Comparison of ENCODE assay signal across 9 mouse cellular contexts in genomic region chr6:86820690-86821089, GRCm38 (mm10). TPM values are rescaled to one million over a fixed set of nuclear protein-coding genes. Genes with fewer than 3 reads are reported as not detected.
DNase-seq lines count a peak whose midpoint lies in the region; ATAC-seq and TF ChIP-seq lines count a peak whose summit lies in the region.
"Had no signal": no experiment of that assay in that cellular context is flagged by ENCODE, and none has a peak within 500 bp of the region (broad histone marks: within the 10 kb centered on the region; RNA-seq: fewer than 3 reads in every experiment).

No protein-coding gene starts in this region.

- WGBS in hindbrain, embryonic 11.5 days, result 62% methylated on average over 7 of the region's 7 CpGs
- WGBS in hindbrain, embryonic 13.5 days, result 66% methylated on average over 7 of the region's 7 CpGs

- no peaks in the 10 kb centered on the region for H3K9me3 ChIP-seq in hindbrain, embryonic 11.5 days (ENCODE audit: control insufficient read depth, low read length)
- no peaks in the 10 kb centered on the region for H3K9me3 ChIP-seq in hindbrain, embryonic 13.5 days
- no peaks in the 10 kb centered on the region for H3K9me3 ChIP-seq in E14TG2a.4 (ENCODE audit: low read length)
- H3K9me3 ChIP-seq: forebrain, embryonic 10.5 days had no signal

- no peak for ATAC-seq in hindbrain, embryonic 11.5 days (ENCODE audit: low FRiP score)
- no peak for ATAC-seq in hindbrain, embryonic 13.5 days (ENCODE audit: low FRiP score)
- peak; percentile 16; the same call in 1 of the 2 replicates for ATAC-seq in neutrophil, adult 5-6 weeks (ENCODE audit: extremely low read depth, insufficient number of reproducible peaks, low FRiP score, poor library complexity, severe bottlenecking)

- no peaks in the 10 kb centered on the region; the same call in 1 of the 2 replicates for H3K27me3 ChIP-seq in hindbrain, embryonic 11.5 days (ENCODE audit: control insufficient read depth, insufficient read depth, low read length)
- H3K27me3 ChIP-seq in hindbrain, embryonic 13.5 days, result peaks cover 13% of the 10 kb centered on the region
- H3K27me3 ChIP-seq in E14TG2a.4 (ENCODE audit: insufficient read depth, low read length), result no peaks in the 10 kb centered on the region

- intact Hi-C loops in gastrocnemius, postnatal 14 days (cut with DNase I; ENCODE audit: low total_unique reads), result no loop called here

- H3K4me2 ChIP-seq in hindbrain, embryonic 11.5 days (replicated peaks; ENCODE audit: low read depth, low read length), result no peak overlapping the region
- H3K4me2 ChIP-seq in hindbrain, embryonic 13.5 days, result no peak overlapping the region

- no peaks in the 10 kb centered on the region for H3K36me3 ChIP-seq in hindbrain, embryonic 11.5 days (ENCODE audit: control insufficient read depth, insufficient read depth, low read length)
- H3K36me3 ChIP-seq in hindbrain, embryonic 13.5 days, result no peaks in the 10 kb centered on the region
- no peaks in the 10 kb centered on the region for H3K36me3 ChIP-seq in E14TG2a.4 (ENCODE audit: insufficient read depth, low read length)
- H3K36me3 ChIP-seq: forebrain, embryonic 10.5 days had no signal

- peaks cover 3% of the 10 kb centered on the region; the same call in 1 of the 2 replicates for H3K4me1 ChIP-seq in hindbrain, embryonic 11.5 days (replicated peaks; ENCODE audit: control insufficient read depth, insufficient read depth, low read length)
- H3K4me1 ChIP-seq in hindbrain, embryonic 13.5 days (replicated peaks), result peaks cover 11% of the 10 kb centered on the region
- H3K4me1 ChIP-seq in E14TG2a.4 (replicated peaks; ENCODE audit: low read depth, low read length), result peaks cover 60% of the 10 kb centered on the region

- H3K27ac ChIP-seq in hindbrain, embryonic 11.5 days (ENCODE audit: low read depth, low read length), result no peak overlapping the region
- no peak overlapping the region for H3K27ac ChIP-seq in hindbrain, embryonic 13.5 days
- H3K27ac ChIP-seq: forebrain, embryonic 10.5 days had no signal

- peak; percentile 97 for TF ChIP-seq CTCF in E14TG2a.4 (conservative IDR thresholded peaks at IDR 0.05; ENCODE audit: low read length)

- H3K4me3 ChIP-seq in hindbrain, embryonic 11.5 days (ENCODE audit: low read depth, low read length), result no peak overlapping the region
- H3K4me3 ChIP-seq in hindbrain, embryonic 13.5 days, result no peak overlapping the region
- H3K4me3 ChIP-seq in E14TG2a.4 (replicated peaks; ENCODE audit: low read length), result no peak overlapping the region
- H3K4me3 ChIP-seq: forebrain, embryonic 10.5 days had no signal

- DNase-seq in hindbrain, embryonic 11.5 days (ENCODE audit: low spot score), result peak; percentile 35
- peak; percentile 49 for DNase-seq in cerebellum, adult 9-11 months
- no peak for DNase-seq in gastrocnemius, postnatal 14 days
- no peak for DNase-seq in adrenal gland, postnatal 4 days (ENCODE audit: low spot score in 2 of 2)
- no peak for DNase-seq in frontal cortex, postnatal 25 days (ENCODE audit: low spot score in 2 of 2)

- no peak overlapping the region for H3K9ac ChIP-seq in hindbrain, embryonic 11.5 days (ENCODE audit: low read depth, low read length)
- no peak overlapping the region for H3K9ac ChIP-seq in hindbrain, embryonic 13.5 days

RNA-seq across cellular contexts. Expression of gene Anxa4, which starts 27.3 kb away (rescaled TPM):
- polyA plus RNA-seq in hindbrain, embryonic 11.5 days (2014; fragmentation: Nextera tagmentation; extraction: Ambion mirVana), result 8.2 and 11.7 TPM in 2 replicates
- 5.3 and 6.2 TPM in 2 replicates for polyA plus RNA-seq in hindbrain, embryonic 13.5 days (2015; fragmentation: Nextera tagmentation; extraction: Ambion mirVana)
- total RNA-seq in neutrophil, adult 5-6 weeks (2017), result 12.5 and 14.9 TPM in 2 replicates
- 10 to 100 TPM; 20.4 to 23.1 TPM for total RNA-seq in gastrocnemius, postnatal 14 days (2021)
- total RNA-seq in adrenal gland, postnatal 4 days (2021), result 10 to 100 TPM; 48.3 to 62.2 TPM

RNA-seq across cellular contexts. Expression of gene Aak1, which starts 28.6 kb away (rescaled TPM):
- polyA plus RNA-seq in hindbrain, embryonic 11.5 days (2014; fragmentation: Nextera tagmentation; extraction: Ambion mirVana), result 22.0 and 33.0 TPM in 2 replicates
- 34.5 and 36.5 TPM in 2 replicates for polyA plus RNA-seq in hindbrain, embryonic 13.5 days (2015; fragmentation: Nextera tagmentation; extraction: Ambion mirVana)
- total RNA-seq in neutrophil, adult 5-6 weeks (2017), result 22.7 and 29.3 TPM in 2 replicates
- 10 to 100 TPM; 27.8 to 30.8 TPM for total RNA-seq in gastrocnemius, postnatal 14 days (2021)
- total RNA-seq in adrenal gland, postnatal 4 days (2021), result 10 to 100 TPM; 85.6 to 87.7 TPM

Comparison
In these comparisons a context has a peak if more than half of its experiments do, and no peak if none do; other contexts are left out.
1. DNase-seq: peak in hindbrain, embryonic 11.5 days (single experiment) and cerebellum, adult 9-11 months (single experiment); none in gastrocnemius, postnatal 14 days (single experiment), adrenal gland, postnatal 4 days (0 of 2) and frontal cortex, postnatal 25 days (0 of 2).